Mouse (Mus musculus) retina, postnatal 1 day (tissue): ENCODE data around the gene Lypd5.
A peak's percentile ranks its signal among the peaks of the same experiment; 100 is the strongest.

Experiments
- DNase-seq: peaks from one replicate; pipeline ENCODE4 v3.0.0-alpha.2; 2012

Lypd5 gene

GRCm38 (mm10) chr7:24348896-24349295, at the start of gene Lypd5:
Gene Lypd5, plus strand, starts transcription at chr7:24349196.
- DNase-seq: no peak

- peak; percentile 48 for DNase-seq
These were observed 49.0 kb upstream of the Lypd5 start for GRCm38 (mm10) chr7:24299823-24300481.

GRCm38 (mm10) chr7:24300771-24301282, 48.2 kb upstream of the Lypd5 start, which contains the start of gene Zfp61:
Gene Zfp61, minus strand, starts transcription at chr7:24301232.
- DNase-seq: peak; percentile 87

DNA sequence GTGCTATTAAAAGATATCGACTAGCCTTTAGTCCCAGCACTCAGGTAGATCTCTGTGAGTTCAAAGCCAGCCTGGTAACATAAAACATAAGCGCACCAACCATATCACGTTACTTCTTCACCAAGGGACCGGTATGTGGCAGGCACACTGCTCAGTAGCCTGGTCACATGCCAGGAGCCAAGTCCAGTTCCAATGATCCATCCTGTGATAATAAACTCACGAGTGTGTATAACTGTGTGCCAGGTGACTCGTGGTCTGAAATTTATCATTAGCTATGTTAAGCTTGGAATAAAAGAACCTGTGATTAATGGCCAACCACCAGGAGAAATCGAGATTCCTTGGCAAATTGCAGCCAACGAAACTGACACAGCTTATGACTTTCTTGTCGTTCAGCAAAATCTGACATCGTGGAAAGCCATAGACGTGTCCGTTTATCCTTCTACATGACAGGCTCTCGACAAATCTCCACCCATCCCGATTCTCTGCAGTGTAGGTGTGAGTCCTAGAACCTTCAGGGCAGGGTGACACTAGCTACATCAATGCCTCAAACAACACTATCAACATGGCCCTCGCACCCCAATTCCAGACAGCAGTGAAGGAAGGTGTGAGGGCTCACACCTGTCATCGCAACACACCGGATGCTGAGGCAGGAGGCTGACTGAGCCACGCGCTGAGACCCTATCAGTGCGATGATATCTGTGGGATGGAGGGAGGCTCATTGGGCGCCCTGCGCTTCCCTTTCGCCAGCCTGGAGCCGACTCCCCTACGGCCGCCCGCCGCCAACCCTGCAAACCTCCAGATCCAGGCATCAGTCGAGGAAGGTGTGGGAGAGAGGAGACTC, 33.0 kb upstream of the Lypd5 start:
- no peak for DNase-seq

- DNase-seq: peak; percentile 97
These were observed 32.4 kb upstream of the Lypd5 start, which contains the start of gene Zfp94 for GRCm38 (mm10) chr7:24316567-24317092. Gene Zfp94, minus strand, starts transcription at chr7:24316666.

DNA sequence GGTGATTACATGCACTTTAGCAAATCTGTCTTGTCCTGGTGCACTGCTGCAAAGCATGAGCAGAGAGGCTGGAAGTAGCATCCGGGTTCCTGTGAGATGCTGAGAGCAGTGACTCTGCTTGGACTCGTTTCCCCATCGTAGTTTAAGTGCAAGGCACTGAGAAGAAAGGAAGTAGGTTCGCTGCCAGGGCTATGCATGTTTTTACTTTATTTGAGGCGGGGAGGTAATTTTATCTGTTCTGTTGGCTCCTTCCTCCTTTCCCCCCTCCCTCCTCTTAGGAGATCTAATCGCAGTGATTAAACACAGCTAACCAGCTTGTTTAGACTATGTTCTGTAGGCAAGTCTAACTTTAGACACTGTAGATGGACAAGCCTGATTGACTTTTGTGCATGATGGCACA, 30.1 kb upstream of the Lypd5 start:
- no peak for DNase-seq

- no peak for DNase-seq
These were observed 26.4 kb upstream of the Lypd5 start for GRCm38 (mm10) chr7:24322593-24322992.

- no peak for DNase-seq
These were observed 23.8 kb upstream of the Lypd5 start for GRCm38 (mm10) chr7:24325197-24325596.

GRCm38 (mm10) chr7:24325675-24326128, 23.3 kb upstream of the Lypd5 start:
- DNase-seq: peak; percentile 46

GRCm38 (mm10) chr7:24326273-24327135, 22.5 kb upstream of the Lypd5 start:
- peak; percentile 10 for DNase-seq

- no peak for DNase-seq
These were observed 21.6 kb upstream of the Lypd5 start for GRCm38 (mm10) chr7:24327281-24327975.

- no peak for DNase-seq
These were observed 15.6 kb upstream of the Lypd5 start, which contains the start of gene Tescl for GRCm38 (mm10) chr7:24333304-24333986. Gene Tescl, minus strand, starts transcription at chr7:24333936.

DNA sequence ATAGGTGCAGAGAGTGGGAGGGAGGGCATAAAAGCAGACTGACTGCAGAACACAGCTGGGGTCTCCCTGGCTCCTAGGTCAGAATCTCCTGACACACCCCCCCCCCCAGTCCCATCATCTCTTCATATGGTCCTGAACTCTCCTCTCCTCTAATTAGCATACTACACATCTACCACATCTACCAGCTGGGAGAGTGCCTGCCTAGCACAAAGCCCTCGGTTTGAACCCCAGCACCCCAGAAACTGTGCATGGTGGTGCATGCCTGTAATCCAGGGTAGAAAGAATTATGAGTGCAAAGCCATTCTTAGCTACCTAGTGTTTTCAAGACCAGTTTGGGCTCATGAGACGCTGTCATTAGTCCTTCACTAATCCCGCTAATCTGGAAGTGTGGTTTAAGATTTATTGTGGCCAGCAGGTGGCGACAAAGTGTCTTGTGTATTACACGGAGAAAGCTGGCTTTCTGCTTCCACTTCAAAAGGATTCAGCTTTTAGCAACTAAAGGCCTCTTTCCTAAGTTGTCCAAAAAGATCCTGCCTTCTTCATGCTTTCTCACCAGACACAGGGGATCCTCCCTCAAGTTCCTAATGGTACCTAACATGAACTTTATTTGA, 13.2 kb upstream of the Lypd5 start:
- DNase-seq: peak; percentile 89

DNA sequence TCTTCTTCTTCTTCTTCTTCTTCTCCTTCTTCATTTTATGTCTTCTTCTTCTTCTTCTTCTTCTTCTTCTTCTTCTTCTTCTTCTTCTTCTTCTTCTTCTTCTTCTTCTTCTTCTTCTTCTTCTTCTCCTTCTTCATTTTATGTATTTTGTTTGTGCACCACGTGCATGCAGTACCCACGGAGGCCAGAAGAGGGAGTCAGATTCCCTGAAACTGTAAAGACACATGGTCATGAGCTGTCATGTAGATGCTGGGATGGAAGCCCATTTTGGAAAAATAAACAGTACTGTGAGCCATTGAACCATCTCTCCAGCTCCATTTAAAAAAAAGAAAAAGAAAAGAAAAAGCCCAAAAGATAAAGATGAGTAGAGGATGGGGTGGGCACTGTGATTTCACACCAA, 10.8 kb upstream of the Lypd5 start:
- DNase-seq: no peak

DNA sequence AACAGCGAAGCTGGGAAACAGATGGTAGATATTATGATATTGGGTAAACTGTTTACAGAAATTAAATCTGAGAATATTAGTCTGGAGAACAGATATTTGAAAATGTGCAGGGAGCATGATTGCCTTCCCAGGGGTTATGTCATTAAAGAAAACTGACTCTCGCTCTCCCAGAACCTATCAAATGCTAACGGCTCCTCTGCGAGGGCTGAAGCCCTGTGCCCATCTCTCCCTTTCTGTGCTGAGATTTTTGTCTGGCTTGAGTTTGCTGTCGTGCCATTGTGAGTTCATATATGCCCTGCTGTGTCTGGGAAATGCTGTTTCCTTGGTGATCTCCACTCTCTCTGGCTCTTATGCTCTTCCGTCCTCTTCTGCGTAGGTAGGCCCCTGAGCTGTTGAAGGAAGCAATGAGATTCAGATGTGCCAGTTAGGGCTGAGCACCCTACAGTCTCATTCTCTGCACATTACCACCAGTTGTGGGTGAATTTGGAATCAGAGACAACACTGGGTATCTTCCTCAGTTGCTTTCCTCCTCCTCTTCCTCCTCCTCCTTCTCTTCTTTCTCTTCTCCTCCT, 5.2 kb upstream of the Lypd5 start:
- no peak for DNase-seq

DNA sequence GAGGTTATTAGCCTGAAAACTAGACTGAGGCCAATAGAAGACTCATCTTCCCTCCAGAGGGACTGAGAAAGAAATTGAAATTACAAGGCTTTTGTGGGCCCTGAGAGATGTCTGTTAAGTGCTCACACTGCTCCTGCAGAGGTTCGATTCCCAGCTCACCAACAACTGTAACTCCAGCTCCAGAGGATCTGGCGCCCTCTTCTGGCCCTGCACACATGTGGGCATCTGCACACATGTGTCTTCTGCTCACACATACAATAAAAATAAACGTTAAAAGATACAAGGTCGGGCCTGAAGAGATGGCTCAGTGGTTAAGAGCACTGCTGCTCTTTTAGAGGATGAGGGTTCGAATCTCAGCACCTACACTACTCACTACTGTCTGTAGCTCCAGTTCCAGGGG, 2.6 kb upstream of the Lypd5 start:
- no peak for DNase-seq

DNA sequence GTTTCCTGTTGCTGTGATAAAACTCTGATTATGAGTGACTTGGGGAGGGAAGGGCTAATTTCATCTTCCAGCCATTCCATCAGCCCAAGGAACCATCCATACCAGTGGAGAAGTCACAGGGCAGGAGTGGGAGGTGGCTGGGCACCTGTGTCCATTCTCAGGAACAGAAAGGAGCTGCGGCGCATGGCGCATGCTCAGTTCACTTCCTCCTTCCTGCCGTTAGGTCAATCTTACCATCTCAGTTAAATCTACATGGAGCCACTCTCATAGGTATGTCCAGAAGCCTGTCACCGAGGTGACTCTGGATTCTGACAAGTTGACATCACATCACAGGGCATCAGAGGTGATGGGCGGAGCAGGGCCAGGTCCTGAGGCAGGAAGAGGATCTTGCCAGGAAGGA, 6.7 kb downstream of the Lypd5 start:
- no peak for DNase-seq

DNA sequence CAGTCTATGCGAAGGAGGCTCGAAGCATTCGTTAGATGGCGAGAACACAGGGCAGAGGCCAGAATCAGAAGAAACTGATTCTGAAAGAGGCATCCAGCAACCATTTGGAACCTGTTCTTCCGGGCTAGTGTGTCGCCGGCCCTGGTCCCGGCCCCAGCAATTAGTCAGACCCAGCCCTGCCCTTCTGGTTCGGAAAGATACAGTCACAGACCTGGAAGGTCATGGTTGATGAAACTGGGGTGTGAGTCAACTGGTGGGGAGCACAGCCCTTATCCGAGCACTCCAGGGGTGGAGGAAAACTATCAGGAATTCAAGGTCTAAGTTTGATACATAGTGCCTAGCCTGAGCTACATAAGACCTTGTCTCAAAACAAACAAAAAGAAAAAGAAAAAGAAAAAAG, 7.1 kb downstream of the Lypd5 start:
- DNase-seq: no peak

DNA sequence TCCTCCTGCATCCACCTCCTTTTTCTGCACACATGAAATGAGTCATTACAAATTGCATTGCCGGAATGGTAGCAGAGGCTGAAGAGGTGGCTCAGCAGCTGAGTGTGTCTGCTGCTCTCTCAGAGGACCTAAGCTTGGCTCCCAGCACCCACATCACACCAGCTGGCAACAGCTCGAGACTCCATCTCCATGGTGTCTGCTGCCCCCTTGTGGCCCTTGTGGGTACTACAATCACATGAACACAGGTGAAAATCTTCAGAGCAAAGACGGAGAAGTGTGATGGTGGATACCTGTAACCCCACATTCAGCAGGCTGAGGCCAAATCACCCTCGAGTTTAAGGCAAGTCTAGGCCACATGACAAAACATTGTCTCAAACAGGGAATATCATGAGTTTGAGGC, 8.9 kb downstream of the Lypd5 start:
- DNase-seq: no peak

DNA sequence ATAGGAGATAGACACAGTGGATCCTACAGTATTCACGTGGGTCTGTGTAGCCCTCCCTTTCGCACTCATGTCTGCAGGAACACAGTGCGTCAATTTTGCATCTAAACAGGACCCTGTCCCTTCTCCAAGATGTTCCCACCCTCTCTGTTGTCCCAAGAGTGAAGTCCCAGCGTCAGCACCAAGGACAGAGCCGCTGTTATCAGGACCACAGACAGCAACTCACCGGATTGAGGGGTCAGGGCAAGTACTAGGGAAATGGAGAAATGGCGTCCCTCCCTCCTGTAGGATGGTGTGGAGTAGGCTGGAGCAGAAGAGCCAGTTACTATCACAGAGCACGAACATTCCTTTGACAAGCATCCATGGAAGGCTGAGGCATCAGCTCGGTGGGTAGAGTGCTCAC, 10.3 kb downstream of the Lypd5 start:
- peak; percentile 55 for DNase-seq
